Mouse (Mus musculus): ENCODE data around the gene Olfm1.

GRCm38 (mm10) chr2:28147248-28147794 lies 45.5 kb upstream of the Olfm1 start:
- TF ChIP-seq CTCF (IDR thresholded peaks at IDR 0.05; ENCODE audit: extremely low read depth, insufficient read depth, insufficient read length, insufficient replicate concordance), result no peak
- no peak for TF ChIP-seq POLR2A (IDR thresholded peaks at IDR 0.05; ENCODE audit: low read depth, low read length)
